Mouse (Mus musculus): Measurements from ENCODE around the gene Tex2.
"Not testable (repeated sequence)": the region's sequence is repeated elsewhere in the genome, so short reads cannot be mapped to it uniquely, and the experiment has no call there.

DNA sequence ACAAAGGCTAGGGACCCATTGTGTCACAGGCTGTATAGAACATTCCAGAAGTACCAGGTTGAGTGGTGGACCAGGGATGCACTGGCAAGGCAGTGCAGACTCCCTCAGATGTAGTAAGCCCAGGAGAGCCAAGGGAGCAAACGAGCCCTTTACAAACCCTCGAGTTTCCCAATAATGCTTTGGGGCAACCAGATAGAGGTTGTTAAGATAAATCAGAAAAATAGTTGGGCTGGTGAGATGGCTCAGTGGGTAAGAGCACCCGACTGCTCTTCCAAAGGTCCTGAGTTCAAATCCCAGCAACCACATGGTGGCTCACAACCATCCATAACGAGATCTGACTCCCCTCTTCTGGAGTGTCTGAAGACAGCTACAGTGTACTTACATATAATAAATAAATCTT, 5.5 kb upstream of the Tex2 start:
- not testable (repeated sequence) for TF ChIP-seq CTCF (IDR thresholded peaks at IDR 0.05; ENCODE audit: borderline replicate concordance, insufficient read depth, low read length); POLR2A (IDR thresholded peaks at IDR 0.05; ENCODE audit: low read depth, low read length)

All from embryonic fibroblast, embryonic 13.5 days (primary cell).